Mouse (Mus musculus) kidney, embryonic 15.5 days (tissue): ENCODE data around the gene Ndn. TPM values are rescaled to one million over a fixed set of nuclear protein-coding genes. Genes with fewer than 3 reads are reported as not detected.

Experiments used
- ATAC-seq: fragments of 200-750 bp; cut with Nextera tagmentation; replicated peaks from 2 replicates; pipeline ENCODE4 v1.8.0; 2017; ENCODE audit warnings: moderate TSS enrichment; ENCODE audit not compliant: low FRiP score
- H3K27ac ChIP-seq: fragments of 300-500 bp; sonication (generic); 2 replicates; pipeline ENCODE4 v1.5.1; 2015; ENCODE audit warnings: mild to moderate bottlenecking, inconsistent platforms
- H3K27me3 ChIP-seq: fragments of 300-500 bp; sonication (generic); 2 replicates; pipeline ENCODE4 v1.6.1; 2015; ENCODE audit warnings: inconsistent platforms
- H3K36me3 ChIP-seq: fragments of 300-500 bp; sonication (generic); 2 replicates; pipeline ENCODE4 v1.6.1; 2015; ENCODE audit warnings: inconsistent platforms
- H3K4me1 ChIP-seq: fragments of 300-500 bp; sonication (generic); 2 replicates; pipeline ENCODE4 v1.6.1; 2015; ENCODE audit warnings: inconsistent platforms
- H3K4me2 ChIP-seq: fragments of 300-500 bp; sonication (generic); 2 replicates; pipeline ENCODE4 v1.6.1; 2015; ENCODE audit warnings: moderate library complexity, mild to moderate bottlenecking, inconsistent platforms
- H3K4me3 ChIP-seq: fragments of 300-500 bp; sonication (generic); replicated peaks from 2 replicates; pipeline ENCODE4 v1.5.1; 2015; ENCODE audit warnings: mild to moderate bottlenecking, inconsistent platforms
- H3K9ac ChIP-seq: fragments of 300-500 bp; sonication (generic); 2 replicates; pipeline ENCODE4 v1.6.1; 2015; ENCODE audit warnings: mild to moderate bottlenecking, inconsistent platforms
- H3K9me3 ChIP-seq: fragments of 300-500 bp; sonication (generic); replicated peaks from 2 replicates; pipeline ENCODE4 v1.6.1; 2016; ENCODE audit warnings: inconsistent platforms
- WGBS: fragments of 180-500 bp; shearing (Covaris S2); methylation state at CpG from one replicate; pipeline ENCODE4 v1.1.7; 2015; ENCODE audit warnings: mixed read lengths; 5-methylcytosine and 5-hydroxymethylcytosine counted together
- polyA plus RNA-seq: library from polyadenylated mRNA; unstranded; fragments of >200 nt; fragmentation: Nextera tagmentation; extraction: Ambion mirVana; gene quantifications from 2 replicates; pipeline ENCODE4 v1.2.1, GENCODE M21; 2015

Gene Ndn
- 74.4 and 85.4 TPM in 2 replicates for polyA plus RNA-seq

DNA sequence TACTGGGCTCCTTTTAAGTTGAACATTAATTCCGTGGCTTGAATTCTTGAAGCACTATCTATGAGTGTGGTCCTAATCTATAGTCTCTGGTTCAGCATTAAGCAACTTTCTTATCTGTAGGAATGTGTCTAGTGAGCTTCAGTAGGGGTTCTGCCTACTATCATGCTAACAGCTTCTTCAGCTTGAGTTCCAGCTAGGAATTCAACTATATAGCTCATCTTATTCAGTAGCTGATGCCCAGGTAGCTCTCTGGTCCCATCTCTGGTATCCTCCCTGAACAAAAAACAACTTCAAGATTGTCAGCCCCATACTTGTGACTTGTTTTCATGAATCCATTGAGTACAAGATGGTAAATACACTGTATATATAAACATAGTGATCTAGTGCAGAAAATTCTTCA lies at the start of gene Ndn:
TSS of gene Ndn (plus strand) at position 301 of the 400 bp plus-strand sequence.
- H3K27ac ChIP-seq = no peak within 1 kb of the TSS
- H3K4me3 ChIP-seq = no peak within 1 kb of the TSS
- H3K4me1 ChIP-seq = peaks cover 6% of the 10 kb centered on the region; the same call in 1 of the 2 replicates
- no peaks in the 10 kb centered on the region for H3K36me3 ChIP-seq
- no peaks in the 10 kb centered on the region for H3K9me3 ChIP-seq
- WGBS = 64% methylated on average over 1 of the region's 1 CpGs
- ATAC-seq = no peak
- no peaks in the 10 kb centered on the region for H3K27me3 ChIP-seq
- no peak within 1 kb of the TSS for H3K4me2 ChIP-seq
- no peak within 1 kb of the TSS for H3K9ac ChIP-seq

DNA sequence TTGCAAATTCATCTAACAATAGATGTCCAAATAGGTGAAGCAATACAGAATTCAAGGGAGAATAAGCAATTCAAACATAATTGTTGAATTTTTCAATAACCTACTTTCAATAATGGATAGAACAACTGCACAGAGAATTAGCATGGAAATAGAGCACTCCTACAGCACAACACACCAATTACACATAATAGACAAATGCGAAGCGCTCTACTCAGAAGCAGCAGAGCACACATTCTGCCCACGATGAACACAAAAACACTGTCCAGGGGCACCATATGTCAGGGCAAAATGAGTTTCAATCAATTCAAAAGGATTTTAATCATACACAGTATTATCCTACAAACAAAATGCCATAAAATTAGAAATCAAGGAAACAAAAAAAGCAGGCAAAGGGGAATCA lies 43.9 kb upstream of the Ndn start:
- WGBS = 89% methylated on average over 3 of the region's 3 CpGs
- Histone ChIP-seq H3K9me3 (no peaks in the 10 kb centered on the region), H3K4me1 (no peaks in the 10 kb centered on the region), H3K9ac (no peak overlapping the region), H3K4me3 (no peak overlapping the region), H3K4me2 (no peak overlapping the region), H3K27ac (no peak overlapping the region), H3K36me3 (no peaks in the 10 kb centered on the region), H3K27me3 (no peaks in the 10 kb centered on the region)
- no peak for ATAC-seq

DNA sequence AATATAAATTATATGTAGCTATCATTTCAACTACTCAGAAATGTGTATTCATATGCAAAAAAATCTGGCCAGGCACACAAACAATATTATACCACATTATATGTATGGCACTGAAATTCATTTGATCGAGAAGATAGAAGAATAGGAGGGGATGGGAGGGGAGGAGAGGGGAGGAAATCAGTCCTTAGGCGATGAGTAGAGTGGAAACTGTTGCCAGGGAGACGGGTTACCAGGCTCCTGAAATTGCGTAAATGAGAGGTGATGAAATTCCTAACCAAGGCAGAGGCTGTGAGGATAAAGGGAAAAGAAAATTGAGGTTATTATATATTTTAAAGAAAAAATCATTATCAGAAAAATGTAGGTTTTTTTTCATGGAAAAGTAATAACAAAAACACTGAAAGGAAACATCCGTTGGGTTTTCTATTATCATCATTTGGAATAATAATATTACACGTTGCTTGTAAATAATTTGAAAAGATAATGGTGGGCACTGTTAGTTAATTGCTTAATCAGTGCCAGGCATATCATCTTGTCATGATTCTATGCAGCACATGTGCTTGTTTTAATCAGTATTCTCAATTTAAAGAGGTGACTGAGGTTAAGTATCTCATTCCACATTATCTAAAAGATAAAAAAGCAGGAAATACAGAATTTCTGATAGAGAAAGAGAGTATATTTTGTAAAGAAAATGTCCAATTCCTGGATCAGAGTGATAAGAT lies 39.3 kb upstream of the Ndn start:
- Histone ChIP-seq H3K9me3 (no peaks in the 10 kb centered on the region), H3K9ac (no peak overlapping the region), H3K36me3 (no peaks in the 10 kb centered on the region), H3K4me3 (no peak overlapping the region), H3K4me1 (no peaks in the 10 kb centered on the region), H3K27ac (no peak overlapping the region), H3K27me3 (no peaks in the 10 kb centered on the region), H3K4me2 (no peak overlapping the region)
- WGBS = 52% methylated on average over 6 of the region's 6 CpGs
- no peak for ATAC-seq

DNA sequence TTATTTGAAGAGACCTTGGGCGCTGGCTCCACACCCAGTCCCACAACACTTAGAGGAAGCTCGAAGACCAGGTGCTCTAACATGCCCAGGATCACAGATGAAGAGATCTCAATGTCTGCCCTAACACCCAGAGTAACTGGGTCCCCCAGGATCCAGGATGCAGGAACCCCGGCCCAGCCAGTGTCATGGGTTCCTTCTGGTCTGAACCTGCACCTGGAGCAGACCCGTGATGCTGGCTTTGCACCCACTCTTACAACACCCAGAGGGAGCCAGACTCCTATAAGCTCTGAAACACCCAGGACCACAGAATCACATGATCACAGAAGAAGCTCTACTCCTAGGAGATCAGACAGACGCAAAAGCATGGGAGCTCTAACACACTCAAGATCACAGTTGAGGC lies 29.6 kb upstream of the Ndn start:
- no peaks in the 10 kb centered on the region for H3K4me1 ChIP-seq
- no peaks in the 10 kb centered on the region for H3K9me3 ChIP-seq
- H3K36me3 ChIP-seq = no peaks in the 10 kb centered on the region
- no peak for ATAC-seq
- H3K4me2 ChIP-seq = no peak overlapping the region
- no peaks in the 10 kb centered on the region for H3K27me3 ChIP-seq
- no peak overlapping the region for H3K9ac ChIP-seq
- no peak overlapping the region for H3K27ac ChIP-seq
- 77% methylated on average over 5 of the region's 5 CpGs for WGBS
- no peak overlapping the region for H3K4me3 ChIP-seq

DNA sequence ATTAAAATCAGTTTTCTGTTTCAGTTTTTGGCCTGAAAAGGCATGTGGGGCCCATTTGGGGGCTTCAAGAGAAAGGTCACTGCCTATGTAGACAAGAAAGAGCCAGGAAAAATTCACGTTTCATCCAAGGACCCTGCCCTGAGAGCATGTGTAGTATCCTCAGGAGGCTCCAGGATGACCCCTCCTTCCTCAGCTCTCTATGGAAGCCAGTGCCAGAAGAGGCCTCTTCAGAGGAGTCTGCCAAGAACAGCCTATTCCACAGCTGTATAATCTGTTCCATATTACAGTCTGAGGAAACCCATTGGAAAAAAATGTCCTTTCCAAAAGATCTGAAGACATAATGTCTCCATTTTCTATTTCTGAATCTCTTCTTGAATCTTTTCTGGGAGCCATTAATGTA lies 958 bp upstream of the Ndn start:
- H3K27me3 ChIP-seq = no peaks in the 10 kb centered on the region
- no peak overlapping the region for H3K4me2 ChIP-seq
- ATAC-seq = no peak
- 31% methylated on average over 1 of the region's 1 CpGs for WGBS
- no peak overlapping the region for H3K27ac ChIP-seq
- H3K9me3 ChIP-seq = no peaks in the 10 kb centered on the region
- H3K9ac ChIP-seq = no peak overlapping the region
- no peaks in the 10 kb centered on the region for H3K36me3 ChIP-seq
- H3K4me3 ChIP-seq = no peak overlapping the region
- H3K4me1 ChIP-seq = peaks cover 6% of the 10 kb centered on the region; the same call in 1 of the 2 replicates

DNA sequence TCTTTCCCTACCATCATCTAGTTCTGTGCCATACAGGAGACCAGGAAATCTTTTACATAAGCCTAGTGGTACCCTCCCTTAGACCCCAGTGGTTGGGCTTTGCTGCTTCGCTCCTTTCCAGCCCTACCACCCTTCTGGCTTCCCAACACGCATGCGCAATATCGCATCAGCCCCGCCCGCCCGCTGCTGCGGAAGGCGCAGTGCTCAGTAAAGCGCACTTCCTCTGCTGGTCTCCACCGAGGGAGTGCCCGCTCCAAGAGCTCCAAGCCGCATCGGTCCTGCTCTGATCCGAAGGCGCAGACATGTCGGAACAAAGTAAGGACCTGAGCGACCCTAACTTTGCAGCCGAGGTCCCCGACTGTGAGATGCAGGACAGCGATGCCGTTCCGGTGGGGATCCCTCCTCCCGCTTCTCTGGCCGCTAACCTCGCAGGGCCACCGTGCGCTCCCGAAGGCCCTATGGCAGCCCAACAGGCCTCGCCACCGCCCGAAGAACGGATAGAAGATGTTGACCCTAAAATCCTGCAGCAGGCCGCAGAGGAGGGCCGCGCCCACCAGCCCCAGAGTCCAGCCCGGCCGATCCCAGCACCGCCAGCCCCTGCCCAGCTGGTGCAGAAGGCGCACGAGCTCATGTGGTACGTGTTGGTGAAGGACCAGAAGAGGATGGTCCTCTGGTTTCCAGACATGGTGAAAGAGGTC lies 1.9 kb downstream of the Ndn start:
- H3K27ac ChIP-seq = no peak overlapping the region
- WGBS = 18% methylated on average over 42 of the region's 42 CpGs
- H3K4me1 ChIP-seq = peaks cover 6% of the 10 kb centered on the region; the same call in 1 of the 2 replicates
- ATAC-seq = peak; percentile 99
- peak overlapping the region; percentile 58 for H3K4me3 ChIP-seq
- no peaks in the 10 kb centered on the region for H3K9me3 ChIP-seq
- peak overlapping the region; percentile 73 for H3K4me2 ChIP-seq
- H3K27me3 ChIP-seq = no peaks in the 10 kb centered on the region
- H3K9ac ChIP-seq = peak overlapping the region; percentile 61
- H3K36me3 ChIP-seq = no peaks in the 10 kb centered on the region

DNA sequence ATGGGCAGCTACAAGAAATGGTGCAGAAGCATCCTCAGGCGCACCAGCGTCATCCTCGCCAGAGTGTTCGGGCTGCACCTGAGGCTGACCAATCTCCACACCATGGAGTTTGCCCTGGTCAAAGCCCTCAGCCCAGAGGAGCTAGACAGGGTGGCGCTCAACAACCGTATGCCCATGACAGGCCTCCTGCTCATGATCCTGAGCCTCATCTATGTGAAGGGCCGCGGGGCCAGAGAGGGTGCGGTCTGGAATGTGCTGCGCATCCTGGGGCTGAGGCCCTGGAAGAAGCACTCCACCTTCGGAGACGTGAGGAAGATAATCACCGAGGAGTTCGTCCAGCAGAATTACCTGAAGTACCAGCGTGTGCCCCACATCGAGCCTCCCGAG lies 2.4 kb downstream of the Ndn start:
- WGBS = 38% methylated on average over 17 of the region's 17 CpGs
- ATAC-seq = peak; percentile 59

DNA sequence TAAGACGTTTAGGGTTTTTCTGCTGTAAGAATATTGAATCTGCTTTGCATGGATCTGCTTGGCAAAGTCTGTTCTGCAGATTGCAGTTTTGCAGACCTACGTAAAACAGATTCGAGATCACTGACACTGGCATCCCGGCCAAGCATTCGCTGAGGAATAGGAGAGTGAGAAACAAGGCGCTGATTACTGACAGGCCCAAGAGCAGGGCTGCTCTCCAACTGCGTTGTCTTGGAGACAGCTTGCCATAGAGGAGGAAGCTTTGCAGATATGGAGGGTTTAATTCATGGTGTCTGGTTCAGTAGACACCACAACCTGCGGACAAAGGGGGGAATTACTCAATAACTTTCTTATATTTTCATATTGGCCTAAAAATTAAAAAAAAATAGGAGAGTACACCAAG lies 4.9 kb downstream of the Ndn start:
- Histone ChIP-seq H3K4me3 (no peak overlapping the region), H3K27me3 (no peaks in the 10 kb centered on the region), H3K36me3 (no peaks in the 10 kb centered on the region), H3K4me2 (no peak overlapping the region), H3K27ac (no peak overlapping the region), H3K9ac (no peak overlapping the region), H3K9me3 (no peaks in the 10 kb centered on the region), H3K4me1 (peaks cover 6% of the 10 kb centered on the region; the same call in 1 of the 2 replicates)
- 61% methylated on average over 8 of the region's 8 CpGs for WGBS
- ATAC-seq = no peak

More for the DNA sequence above, 2.4 kb downstream of the Ndn start:
- Histone ChIP-seq H3K4me1 (peaks cover 6% of the 10 kb centered on the region; the same call in 1 of the 2 replicates), H3K9ac (peak overlapping the region; percentile 61), H3K4me3 (peak overlapping the region; percentile 58), H3K27ac (no peak overlapping the region), H3K36me3 (no peaks in the 10 kb centered on the region), H3K9me3 (no peaks in the 10 kb centered on the region), H3K27me3 (no peaks in the 10 kb centered on the region), H3K4me2 (peak overlapping the region; percentile 73)

DNA sequence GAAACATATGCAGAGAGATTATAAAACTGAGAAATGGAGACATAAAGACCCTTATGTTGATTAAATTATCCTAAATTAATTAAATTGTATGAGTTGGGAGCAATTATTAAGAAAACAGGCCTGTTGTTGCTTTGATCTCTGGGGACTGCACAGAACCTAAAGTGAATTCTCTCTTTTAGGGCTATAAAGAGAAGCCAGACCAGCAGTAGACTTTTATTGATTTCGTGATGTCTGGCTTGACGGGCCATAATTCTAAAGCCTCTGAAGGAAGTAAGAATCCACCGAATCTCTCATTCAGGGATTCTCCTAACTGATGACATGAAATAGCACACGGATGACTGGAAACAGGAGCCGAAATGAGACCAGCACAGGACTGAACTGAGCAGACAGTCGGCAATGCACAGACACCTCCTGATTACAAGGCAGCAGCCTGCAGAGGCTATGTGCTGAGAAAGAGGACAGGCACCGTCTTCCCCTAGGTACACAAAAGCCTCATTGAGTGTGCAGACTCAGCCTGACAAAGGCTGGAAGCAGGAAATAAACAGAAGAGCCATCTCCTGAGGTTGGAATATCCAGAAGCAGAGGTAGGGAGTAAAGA lies 18.8 kb downstream of the Ndn start:
- ATAC-seq = no peak
- WGBS = 59% methylated on average over 7 of the region's 7 CpGs
- no peaks in the 10 kb centered on the region for H3K9me3 ChIP-seq
- H3K4me3 ChIP-seq = no peak overlapping the region
- no peak overlapping the region for H3K9ac ChIP-seq
- H3K27me3 ChIP-seq = no peaks in the 10 kb centered on the region
- H3K4me1 ChIP-seq = no peaks in the 10 kb centered on the region
- no peak overlapping the region for H3K4me2 ChIP-seq
- no peaks in the 10 kb centered on the region for H3K36me3 ChIP-seq
- H3K27ac ChIP-seq = no peak overlapping the region

DNA sequence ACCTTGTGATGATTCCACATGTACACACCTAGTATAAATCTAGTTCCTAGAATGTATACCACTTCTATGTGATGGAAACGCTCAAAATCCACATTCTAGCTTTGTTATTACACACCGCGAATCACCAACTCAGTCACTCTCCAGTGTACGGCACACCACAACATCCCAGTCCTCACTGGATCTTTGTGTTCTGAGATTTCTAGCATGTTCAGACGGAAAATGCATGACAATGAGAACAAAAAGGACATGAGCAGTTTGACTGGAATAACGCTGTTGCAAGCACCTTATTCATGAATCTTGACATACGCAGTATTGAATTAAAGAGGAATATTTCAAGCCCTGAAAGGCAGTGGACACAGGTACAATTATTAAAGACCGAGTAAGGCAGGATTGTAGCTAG lies 20.4 kb downstream of the Ndn start:
- no peaks in the 10 kb centered on the region for H3K4me1 ChIP-seq
- H3K27me3 ChIP-seq = no peaks in the 10 kb centered on the region
- ATAC-seq = no peak
- no peak overlapping the region for H3K4me3 ChIP-seq
- H3K27ac ChIP-seq = no peak overlapping the region
- H3K9ac ChIP-seq = no peak overlapping the region
- H3K36me3 ChIP-seq = no peaks in the 10 kb centered on the region
- WGBS = 80% methylated on average over 8 of the region's 8 CpGs
- no peaks in the 10 kb centered on the region for H3K9me3 ChIP-seq
- no peak overlapping the region for H3K4me2 ChIP-seq

DNA sequence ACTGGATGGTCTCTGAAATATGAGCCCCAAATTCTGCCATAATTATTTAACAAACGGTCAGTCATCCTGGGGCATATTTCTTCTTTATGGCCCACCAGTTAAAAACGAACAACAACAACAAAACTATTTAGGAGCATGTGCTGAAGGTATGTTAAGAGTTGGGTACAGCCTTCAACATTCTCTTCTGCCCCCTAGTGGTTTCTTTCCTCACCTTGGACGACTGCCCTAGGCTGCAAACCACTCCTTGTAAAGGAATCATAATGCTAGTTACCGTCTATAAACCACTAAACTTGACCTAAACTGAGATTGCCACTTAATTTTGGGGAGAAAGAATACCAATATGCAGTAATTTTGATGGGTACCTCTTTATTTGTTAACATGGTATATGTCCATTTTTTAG lies 29.3 kb downstream of the Ndn start:
- 36% methylated on average over 4 of the region's 4 CpGs for WGBS
- Histone ChIP-seq H3K9me3 (peaks cover 3% of the 10 kb centered on the region; the same call in 1 of the 2 replicates), H3K27ac (no peak overlapping the region), H3K4me2 (no peak overlapping the region), H3K9ac (no peak overlapping the region), H3K27me3 (no peaks in the 10 kb centered on the region), H3K4me3 (no peak overlapping the region), H3K4me1 (no peaks in the 10 kb centered on the region), H3K36me3 (no peaks in the 10 kb centered on the region)
- no peak for ATAC-seq
